Mouse (Mus musculus) hematopoietic stem cell, adult 5-6 weeks (primary cell): ENCODE results near the gene Grin2a. TPM values are rescaled to one million over a fixed set of nuclear protein-coding genes. Genes with fewer than 3 reads are reported as not detected.

Experiments
- ATAC-seq, 2 experiments: fragments of 125-278 bp in 1 of 2; replicated peaks in 1 of 2; 2 replicates each; pipeline ENCODE4 v1.8.0; 2016 to 2017; ENCODE audit warnings: inconsistent platforms in 2 of 2, mild to moderate bottlenecking in 2 of 2, moderate number of reproducible peaks in 2 of 2, low read depth in 1 of 2, moderate TSS enrichment in 1 of 2; ENCODE audit not compliant: low FRiP score in 2 of 2, poor library complexity in 2 of 2, severe bottlenecking in 2 of 2, insufficient read depth in 1 of 2, low TSS enrichment in 1 of 2
- total RNA-seq: library from RNA; stranded (forward); fragments of 172-1452, 232-1000 nt; gene quantifications from 2 replicates; pipeline ENCODE4 v1.2.3, GENCODE M21; 2017

Grin2a gene
- total RNA-seq, 1 experiment from 2014 or later, result not detected

DNA sequence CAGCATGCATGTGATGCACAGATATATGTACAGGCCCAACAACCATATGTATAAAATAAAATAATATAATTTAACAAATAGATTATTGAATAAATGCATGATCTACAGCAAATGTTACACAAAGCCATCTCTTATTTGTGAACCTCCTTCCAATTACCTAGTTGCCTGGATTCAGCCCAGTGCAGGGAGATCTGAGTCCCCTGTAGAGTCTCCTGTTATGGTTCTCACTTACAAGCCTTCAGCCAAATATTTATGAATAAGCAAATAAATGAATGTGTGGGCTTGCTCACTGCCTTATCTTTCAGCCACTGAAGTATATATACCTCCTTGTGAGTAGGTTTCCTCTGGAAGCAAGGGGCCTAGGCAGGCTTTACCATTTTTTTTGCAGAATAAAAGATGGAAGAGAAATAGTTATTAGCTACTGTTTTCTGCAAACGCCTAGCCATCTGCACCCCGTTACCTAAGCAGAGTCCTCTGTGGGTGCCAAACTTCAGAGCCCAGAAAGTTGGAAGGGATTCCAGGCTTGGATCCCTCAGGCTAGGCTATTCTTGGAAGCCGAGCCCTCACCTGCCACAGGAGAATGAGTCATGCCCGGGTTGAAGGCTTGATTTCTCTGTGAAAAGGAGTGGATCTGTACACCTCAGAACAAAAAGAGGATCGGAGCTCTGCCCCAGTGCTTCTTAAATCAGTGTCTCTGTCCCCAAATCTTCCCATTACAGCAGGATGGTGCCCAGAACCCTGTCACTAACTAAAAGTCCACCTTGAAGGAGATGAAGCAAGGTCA lies 92.5 kb downstream of the Grin2a start:
- ATAC-seq, result no peak

DNA sequence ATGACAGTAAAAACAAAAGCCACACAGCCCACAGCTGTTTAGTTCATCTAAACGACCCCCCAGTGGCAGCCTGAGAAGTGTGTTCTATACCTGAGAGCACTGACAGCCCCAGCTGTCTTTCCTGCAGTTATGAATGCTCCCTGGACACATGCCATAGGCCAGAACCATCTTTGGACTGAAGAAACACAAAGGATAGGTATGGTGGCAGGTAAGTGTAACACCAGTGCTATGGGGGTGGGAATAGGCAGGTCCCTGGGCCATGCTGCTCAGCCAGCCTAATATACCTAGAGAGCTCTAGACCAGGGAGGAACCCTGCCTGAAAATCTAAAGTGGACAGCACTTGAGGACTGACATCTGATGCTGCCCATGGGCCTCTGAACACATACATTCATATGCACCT lies 93.9 kb downstream of the Grin2a start:
- no peak for ATAC-seq

DNA sequence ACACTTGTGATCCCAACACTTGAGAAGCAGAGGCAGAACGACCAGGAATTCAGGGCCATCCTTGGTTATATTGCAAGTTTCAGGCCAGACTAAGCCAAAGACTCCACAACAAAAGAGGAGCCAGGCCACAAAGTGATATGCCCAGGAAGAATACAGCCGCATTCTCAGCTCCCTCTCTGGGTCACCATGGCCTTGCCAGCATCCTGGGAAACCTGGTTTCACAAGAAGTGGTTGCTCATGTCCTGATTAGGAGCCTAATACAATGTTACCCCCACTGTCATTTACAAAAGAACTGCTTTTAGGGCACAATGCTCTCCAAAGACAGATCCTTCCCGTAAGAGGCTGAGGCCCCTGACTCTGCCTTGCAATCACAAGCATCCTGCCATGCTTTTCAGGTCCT lies 94.4 kb downstream of the Grin2a start:
- ATAC-seq, result no peak

DNA sequence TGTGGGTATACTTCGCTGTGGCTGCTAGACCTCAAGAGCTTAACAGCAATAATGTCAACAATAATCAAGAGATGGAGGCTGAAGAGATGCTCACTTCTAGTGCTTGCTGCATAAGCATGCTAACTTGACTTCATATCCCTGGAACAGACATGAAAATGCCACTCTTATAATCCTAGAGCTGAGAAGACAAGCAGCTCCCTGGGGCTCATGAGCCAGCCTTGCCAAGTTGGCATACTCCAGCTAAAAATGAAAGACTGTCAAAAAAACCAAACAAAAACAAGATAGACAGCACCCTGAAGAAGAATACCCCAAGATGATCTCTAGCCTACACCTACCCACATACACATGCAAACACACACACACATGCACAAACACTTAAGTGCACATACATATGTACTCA lies 95.2 kb downstream of the Grin2a start:
- no peak for ATAC-seq

DNA sequence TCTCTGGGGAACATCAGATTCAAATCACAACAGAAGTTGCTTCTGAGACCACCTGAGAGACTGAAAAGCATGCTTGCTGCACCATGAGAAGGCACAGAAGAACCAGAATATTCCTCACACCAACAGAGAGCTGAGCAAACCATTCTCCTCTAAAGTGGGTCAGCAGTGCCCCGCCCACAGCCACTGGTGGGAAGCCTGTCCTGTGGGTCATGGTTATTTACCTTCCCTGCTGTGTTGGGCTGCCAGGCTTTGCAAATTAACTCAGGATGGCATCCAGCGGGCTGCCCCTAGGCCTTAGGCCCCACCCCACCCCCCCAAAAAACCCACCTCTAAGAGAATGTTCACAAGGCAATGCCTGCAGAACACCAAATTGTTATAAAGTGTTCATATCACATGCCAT lies 96.2 kb downstream of the Grin2a start:
- no peak for ATAC-seq

DNA sequence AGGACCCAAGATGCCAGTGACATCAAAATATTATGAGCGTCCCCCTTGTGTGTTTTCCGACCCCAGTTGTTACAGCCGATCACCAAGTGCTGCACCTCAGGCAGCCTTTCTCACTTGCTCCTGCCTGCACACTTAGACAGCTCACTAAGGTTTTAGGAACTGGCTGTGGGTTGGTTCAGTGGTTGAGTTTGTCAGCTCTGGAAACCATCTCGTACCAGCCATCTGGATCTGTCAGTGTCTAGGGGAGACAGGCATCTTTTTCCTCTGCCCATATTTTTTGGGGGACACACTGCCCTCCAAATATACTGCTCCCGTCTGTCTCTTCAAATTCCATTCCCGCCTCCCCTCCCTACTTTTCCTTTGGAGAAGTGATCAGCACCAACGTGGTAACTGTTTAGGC lies 99.8 kb downstream of the Grin2a start:
- ATAC-seq, result no peak

DNA sequence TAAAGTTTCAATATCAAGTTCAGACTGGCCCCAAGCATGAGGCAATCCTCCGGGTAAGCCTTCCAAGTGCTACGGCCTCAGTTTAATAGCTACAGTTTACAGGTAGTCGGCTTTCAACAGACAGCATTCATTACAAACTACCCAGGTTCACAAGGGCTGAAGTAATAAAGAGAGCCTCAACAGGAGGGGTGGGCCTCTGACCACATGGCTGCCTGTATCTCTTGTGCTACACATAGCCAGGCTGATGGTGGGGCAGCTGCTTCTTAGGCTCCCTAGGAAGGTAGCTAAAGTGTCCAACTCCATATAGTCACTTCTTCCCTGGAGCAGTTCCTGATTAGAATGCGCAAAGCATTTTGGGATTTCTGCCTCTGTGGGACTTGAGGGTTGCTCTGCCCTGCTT lies 109.2 kb downstream of the Grin2a start:
- no peak for ATAC-seq

DNA sequence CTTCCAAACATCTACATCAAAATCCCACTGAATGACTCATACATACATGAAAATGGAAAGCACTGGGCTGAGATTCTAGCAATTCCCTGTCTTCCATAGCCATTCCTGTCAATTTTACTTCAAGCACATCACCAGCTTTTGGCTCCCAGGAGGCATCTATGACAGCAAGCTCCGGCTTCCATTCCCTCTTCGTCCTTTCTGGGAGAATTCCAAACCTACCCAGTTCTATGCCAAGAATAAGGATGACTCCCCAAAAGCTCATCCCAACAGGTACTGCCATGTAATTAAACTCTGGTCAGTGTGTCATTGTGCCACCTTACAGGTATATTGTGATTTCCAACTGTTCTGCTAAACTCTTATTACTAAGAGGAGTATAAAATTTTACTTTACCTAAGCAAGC lies 111.2 kb downstream of the Grin2a start:
- no peak for ATAC-seq

DNA sequence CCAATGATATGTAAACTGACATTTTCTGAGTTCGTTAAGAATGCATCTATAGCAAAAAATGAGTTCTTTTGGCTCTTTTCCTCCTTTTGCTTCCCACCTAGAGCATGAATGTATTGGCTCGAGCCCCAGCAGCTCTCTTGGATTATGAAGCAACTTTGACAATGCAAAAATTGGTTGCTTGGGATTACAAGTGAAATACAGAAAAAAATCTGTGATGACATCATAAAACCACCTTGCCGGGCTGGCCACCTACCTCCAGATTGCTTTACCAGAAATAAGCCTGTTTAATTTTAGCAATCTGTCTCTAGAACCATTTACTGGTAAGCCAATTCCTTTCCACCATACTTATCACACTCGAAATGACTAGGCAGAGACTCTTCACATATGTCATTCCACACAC lies 112.9 kb downstream of the Grin2a start:
- no peak for ATAC-seq

DNA sequence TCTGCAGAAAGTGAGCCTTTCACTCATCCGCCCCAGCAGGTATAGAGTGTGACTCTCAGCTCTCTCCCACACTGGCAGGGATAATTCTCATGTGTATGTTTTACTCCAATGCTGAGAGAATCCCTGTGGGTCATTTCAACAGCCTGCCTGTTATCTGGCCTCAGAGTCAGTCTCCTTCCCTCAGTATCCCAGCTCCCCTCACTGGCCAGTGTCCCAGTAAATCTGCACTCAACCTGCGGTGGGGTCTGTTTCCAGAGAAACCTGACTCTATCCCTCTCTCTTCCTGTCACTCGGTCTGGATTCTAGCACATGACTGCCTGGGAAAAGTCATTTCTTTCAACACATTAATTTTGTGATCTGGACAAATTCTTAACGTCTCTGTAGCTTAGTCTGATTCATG lies 122.4 kb downstream of the Grin2a start:
- no peak for ATAC-seq

DNA sequence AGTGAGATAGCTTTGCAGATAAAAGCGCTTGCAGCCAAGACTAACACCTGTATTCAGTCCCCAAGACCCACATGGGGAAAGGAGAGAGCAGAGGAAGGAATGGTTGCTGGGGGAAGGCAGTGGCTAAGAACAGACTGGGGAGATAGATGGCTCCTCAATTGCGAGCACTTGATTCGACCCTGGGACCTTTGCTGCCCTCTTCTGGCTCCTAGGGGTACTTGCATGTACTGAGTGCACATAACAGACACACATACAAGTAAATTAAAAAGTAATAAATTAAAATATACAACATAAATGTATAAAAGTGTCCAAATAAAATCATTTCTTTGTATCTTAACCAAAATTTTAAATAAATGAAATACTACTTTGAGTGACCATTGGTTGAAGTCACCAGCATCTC lies 129.7 kb downstream of the Grin2a start:
- ATAC-seq, result no peak

DNA sequence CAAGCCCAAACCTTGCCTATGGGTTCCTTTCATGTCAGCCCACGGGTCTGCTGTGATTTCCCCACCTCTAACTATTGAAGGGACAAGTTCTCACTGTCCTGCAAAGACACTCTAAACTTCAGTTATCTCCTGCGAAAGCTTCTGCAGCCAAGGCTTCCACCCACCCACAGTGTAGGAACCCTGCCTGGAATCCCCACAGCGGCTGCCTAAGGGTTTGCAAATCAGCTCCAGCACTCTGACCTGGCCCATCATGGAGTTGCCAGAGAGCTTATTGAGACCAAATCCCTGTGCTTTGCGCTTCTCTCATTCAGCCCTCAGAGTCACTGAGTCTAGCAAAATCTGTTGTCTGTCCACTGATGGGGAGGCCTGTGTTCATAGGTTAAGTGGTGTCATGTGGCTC lies 130.3 kb downstream of the Grin2a start:
- ATAC-seq, result no peak

DNA sequence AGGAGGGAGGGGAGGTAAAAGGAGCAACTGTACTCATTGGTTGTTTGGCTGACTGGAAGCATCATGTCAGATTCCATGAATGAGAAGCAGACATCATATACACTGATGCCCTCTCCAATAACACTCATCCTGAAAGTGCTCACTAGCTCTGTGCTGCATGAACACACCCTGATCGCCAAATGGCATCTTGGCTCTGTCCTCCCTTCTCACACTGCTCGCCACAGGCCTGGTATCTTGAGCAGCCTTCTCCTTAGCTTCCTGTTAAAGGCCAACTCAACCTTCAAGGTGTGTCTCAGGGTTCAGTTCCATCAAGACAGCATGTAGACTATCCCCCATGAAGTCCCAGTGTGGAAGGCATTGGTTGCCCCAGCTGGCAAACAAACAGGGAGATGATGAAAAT lies 137.6 kb downstream of the Grin2a start:
- no peak for ATAC-seq

DNA sequence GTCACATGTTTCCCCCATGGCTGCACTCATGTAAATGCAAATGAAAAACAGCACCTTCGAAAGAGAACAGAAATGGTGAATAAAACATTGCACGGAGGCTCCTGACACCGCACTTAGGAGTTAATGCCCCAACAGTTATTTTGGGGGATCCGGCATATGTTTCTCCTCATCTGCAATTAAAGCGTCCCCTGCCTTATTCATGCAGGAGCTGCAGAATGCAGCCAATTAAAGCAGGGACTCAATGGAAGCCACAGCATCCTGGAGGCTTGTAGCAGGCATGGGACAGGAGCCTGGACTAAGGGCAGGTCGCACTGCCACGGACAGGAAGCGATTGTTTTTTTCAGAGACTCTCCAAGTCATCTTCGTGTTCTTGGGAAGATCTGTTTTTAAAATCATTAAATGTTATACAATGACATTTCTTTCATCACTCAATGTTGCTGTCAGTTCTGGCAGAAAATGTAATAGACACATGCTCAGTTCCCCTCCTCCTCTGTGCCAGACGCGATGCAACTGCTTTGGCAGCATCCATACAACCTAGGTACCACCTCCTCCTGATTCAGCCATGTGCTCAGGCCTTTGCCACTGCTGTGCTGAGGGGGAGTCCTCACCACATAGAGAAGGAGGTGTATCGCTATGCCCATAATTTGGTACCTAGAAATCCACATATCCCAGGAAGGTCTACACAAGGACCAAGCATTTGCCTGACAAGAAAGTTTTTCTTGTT lies 143.9 kb downstream of the Grin2a start:
- no peak for ATAC-seq

DNA sequence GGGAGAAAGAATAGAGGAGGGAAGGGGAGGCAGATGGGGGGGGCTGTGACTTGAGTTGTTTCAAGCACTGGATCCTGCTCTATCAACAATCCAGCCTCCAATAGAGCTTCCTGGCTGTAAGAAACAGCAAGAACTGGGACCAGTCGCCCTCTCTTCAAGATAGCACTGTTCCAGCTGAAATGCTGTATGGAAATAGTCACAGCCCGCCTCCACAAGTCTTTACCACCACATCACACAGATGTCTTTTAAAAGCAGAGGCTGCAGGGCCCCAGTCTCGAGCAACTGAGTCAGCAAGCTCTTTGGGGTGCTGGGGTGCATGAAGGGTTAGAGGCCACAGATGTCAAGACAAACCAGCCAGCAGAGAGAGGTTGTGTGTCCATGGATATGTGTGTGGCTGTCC lies 153.9 kb downstream of the Grin2a start:
- no peak for ATAC-seq

DNA sequence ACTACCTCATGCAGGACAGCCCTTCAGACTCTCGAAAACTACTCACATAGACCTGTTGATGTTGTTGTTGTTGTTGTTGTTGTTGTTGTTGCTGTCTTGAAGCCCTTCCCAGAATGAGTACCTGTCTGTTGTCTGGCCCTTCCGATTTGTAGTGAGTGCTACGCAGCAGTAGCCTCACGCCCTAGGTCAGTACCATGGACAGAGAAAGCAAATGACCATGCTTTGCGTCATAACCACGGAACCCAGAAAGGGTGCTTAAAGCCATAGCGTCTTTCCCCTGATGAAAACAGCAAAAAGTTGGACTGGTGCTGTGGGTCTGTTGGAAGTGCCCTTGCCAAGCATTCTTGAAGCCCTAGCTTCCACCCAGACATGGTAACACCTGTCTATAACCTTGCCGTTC lies 158.8 kb downstream of the Grin2a start:
- ATAC-seq, result no peak

DNA sequence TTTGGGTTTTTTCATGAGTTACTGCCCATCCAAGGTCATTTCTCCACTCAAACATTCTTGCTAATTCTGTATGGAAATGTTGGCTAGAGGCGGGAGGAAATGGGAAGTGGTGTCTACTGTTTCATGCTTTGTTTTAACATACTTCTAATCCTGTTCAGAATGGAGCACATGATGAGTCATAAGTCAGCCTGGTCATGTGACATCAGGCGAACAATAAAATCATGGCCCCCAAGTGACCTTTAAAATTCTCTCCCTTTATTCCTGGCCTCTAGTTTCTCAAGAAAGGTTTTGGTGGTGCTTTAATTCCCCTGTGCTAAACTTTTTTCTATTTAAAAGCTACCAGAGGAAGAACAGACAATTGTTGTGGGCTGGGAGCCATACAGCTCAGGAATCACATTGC lies 161.1 kb downstream of the Grin2a start:
- no peak for ATAC-seq

DNA sequence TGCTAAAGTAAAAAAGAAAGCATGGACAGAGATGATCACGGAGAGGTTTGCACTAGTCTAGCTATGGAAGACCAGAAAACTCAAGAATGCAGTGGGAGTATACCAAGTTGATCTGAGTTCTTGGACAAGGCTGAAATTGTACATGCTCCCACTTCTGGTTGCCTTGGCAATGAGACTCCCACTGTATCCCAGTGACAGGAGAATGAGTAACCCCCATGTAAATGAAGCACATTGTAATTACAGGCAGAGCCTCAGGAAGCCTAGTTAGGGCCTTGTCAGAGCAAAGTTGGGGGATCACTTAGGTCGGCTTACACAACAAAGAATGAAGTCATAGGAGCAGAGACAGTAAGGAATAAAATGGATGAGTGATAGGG lies 170.3 kb downstream of the Grin2a start:
- ATAC-seq, result no peak
